Mouse (Mus musculus): ENCODE results near the gene Dlgap4.

GRCm38 (mm10) chr2:156623246-156623645 lies 9.7 kb downstream of the Dlgap4 start:
- TF ChIP-seq CTCF (IDR thresholded peaks at IDR 0.05; ENCODE audit: low read depth, low read length) (no peak), POLR2A (IDR thresholded peaks at IDR 0.05; ENCODE audit: borderline replicate concordance, low read depth, low read length) (no peak)
